Mouse (Mus musculus): ENCODE data around the gene Lsm3.
"Not testable (repeated sequence)": the region's sequence is repeated elsewhere in the genome, so short reads cannot be mapped to it uniquely, and the experiment has no call there.

The Lsm3 gene

GRCm38 (mm10) chr6:91515545-91516449 lies at the start of gene Lsm3, which contains the start of gene Xpc:
Gene Lsm3, plus strand, starts transcription at chr6:91515928.
Gene Xpc, minus strand, starts transcription at chr6:91515888.
- peak; percentile 97 to 99 for DNase-seq

GRCm38 (mm10) chr6:91467106-91467505 lies 48.6 kb upstream of the Lsm3 start:
- DNase-seq, result no peak

GRCm38 (mm10) chr6:91470712-91471111 lies 45.0 kb upstream of the Lsm3 start:
- no peak for DNase-seq

- not testable (repeated sequence) for DNase-seq
These were observed 44.3 kb upstream of the Lsm3 start for GRCm38 (mm10) chr6:91471427-91471826.

- no peak for DNase-seq
These were observed 43.4 kb upstream of the Lsm3 start for GRCm38 (mm10) chr6:91472319-91472718.

- peak; percentile 99 to 100 for DNase-seq
These were observed 42.6 kb upstream of the Lsm3 start, which contains the start of the genes Chchd4 and Tmem43 for GRCm38 (mm10) chr6:91472868-91473804. Gene Chchd4, minus strand, starts transcription at chr6:91473546. Gene Tmem43, plus strand, starts transcription at chr6:91473703.

- DNase-seq, result no peak
These were observed 41.8 kb upstream of the Lsm3 start for GRCm38 (mm10) chr6:91473805-91474440.

GRCm38 (mm10) chr6:91474441-91475190 lies 41.1 kb upstream of the Lsm3 start:
- no peak for DNase-seq

GRCm38 (mm10) chr6:91476541-91476940 lies 39.2 kb upstream of the Lsm3 start:
- DNase-seq, result no peak

GRCm38 (mm10) chr6:91483371-91483770 lies 32.4 kb upstream of the Lsm3 start:
- DNase-seq, result no peak

- DNase-seq, result no peak
These were observed 28.8 kb upstream of the Lsm3 start for GRCm38 (mm10) chr6:91486736-91487453.

- DNase-seq, result peak; percentile 35 to 51
These were observed 27.1 kb upstream of the Lsm3 start for GRCm38 (mm10) chr6:91488496-91489212.

GRCm38 (mm10) chr6:91489872-91490271 lies 25.9 kb upstream of the Lsm3 start:
- no peak for DNase-seq

- DNase-seq, result no peak
These were observed 24.7 kb upstream of the Lsm3 start for GRCm38 (mm10) chr6:91491004-91491403.

GRCm38 (mm10) chr6:91493053-91493452 lies 22.7 kb upstream of the Lsm3 start:
- no peak for DNase-seq

- DNase-seq, result peak in 1 of 2 experiments; percentile 32
These were observed 21.2 kb upstream of the Lsm3 start for GRCm38 (mm10) chr6:91494526-91494925.

- DNase-seq, result no peak
These were observed 12.4 kb upstream of the Lsm3 start for GRCm38 (mm10) chr6:91503302-91503701.

- no peak for DNase-seq
These were observed 9.7 kb upstream of the Lsm3 start for GRCm38 (mm10) chr6:91506036-91506435.

GRCm38 (mm10) chr6:91508041-91508440 lies 7.7 kb upstream of the Lsm3 start:
- DNase-seq, result no peak

GRCm38 (mm10) chr6:91509326-91509725 lies 6.4 kb upstream of the Lsm3 start:
- DNase-seq, result peak; percentile 76 to 77
